Mouse (Mus musculus): ENCODE data around the gene Add1.

GRCm38 (mm10) chr5:34534776-34535581, 38.5 kb upstream of the Add1 start:
- TF ChIP-seq CTCF (IDR thresholded peaks at IDR 0.05; ENCODE audit: extremely low read depth, insufficient read depth, low read length) (no peak), POLR2A (IDR thresholded peaks at IDR 0.05; ENCODE audit: extremely low read depth, insufficient read depth, low read length) (no peak)
